Mouse (Mus musculus) gastrocnemius, adult 8-10 months (tissue): ENCODE measurements around the gene Flrt1. TPM values are rescaled to one million over a fixed set of nuclear protein-coding genes. Genes with fewer than 3 reads are reported as not detected.
"Not testable (repeated sequence)": the region's sequence is repeated elsewhere in the genome, so short reads cannot be mapped to it uniquely, and the experiment has no call there.

ENCODE experiments used
- DNase-seq, 2 experiments: peaks; one replicate each; pipeline ENCODE4 v3.0.0; 2022; ENCODE audit warnings: low spot score in 2 of 2
- total RNA-seq, 4 experiments: library from RNA; stranded (reverse); gene quantifications; 2 replicates each; pipeline ENCODE4 v1.2.4; 2022

The Flrt1 gene
- total RNA-seq, 4 experiments from 2014 or later, result 0.83 to 2.9 (median 1.7) TPM

DNA sequence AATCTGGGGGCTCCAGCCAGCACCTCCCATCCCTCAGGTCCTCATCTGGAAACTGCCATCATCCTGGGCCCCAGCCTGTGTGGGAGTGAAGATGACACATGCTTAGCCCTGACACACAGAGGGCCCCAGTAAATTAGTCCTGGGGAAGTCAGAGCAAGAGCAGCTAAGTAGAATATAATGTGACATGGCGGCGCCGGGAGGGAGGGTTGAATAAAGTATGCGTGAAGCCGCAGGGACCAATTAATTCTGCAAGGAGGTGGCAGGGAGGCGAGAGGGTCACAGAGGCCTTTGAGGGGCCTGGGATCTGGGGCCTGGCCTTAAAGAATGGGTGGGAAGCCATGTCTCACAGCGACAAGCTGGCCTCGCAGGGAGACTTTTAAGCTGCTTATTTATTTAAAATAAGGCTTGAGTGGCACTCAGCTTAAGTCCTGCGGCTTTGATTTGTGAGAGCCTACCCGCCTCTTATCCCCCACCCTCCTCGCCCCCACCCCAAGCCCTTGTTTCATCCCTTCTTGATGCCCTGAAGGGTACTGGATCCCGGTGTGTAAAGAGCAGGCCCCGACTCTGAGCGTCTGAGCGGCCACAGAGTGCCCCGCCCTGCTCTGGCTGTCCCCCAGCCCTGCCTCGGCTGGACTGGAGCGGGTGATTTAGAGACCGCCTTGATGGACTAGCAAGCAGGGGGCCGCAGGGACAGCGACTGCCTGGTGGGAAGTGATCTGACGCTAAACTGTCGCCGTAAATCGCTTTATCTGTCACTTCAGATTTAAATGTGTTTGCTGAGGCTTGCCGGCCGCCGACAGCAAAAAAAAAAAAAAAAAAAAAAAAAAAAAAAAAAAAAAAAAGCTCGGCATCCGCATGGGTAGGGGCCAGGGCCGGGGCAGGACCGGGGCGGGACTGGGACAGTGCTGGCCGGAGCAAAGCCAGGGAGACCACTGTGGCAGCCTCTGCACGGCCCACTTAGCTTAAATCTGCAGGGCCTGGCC lies 35.5 kb downstream of the Flrt1 start:
- DNase-seq, result peak in 1 of 2 experiments; percentile 47

DNA sequence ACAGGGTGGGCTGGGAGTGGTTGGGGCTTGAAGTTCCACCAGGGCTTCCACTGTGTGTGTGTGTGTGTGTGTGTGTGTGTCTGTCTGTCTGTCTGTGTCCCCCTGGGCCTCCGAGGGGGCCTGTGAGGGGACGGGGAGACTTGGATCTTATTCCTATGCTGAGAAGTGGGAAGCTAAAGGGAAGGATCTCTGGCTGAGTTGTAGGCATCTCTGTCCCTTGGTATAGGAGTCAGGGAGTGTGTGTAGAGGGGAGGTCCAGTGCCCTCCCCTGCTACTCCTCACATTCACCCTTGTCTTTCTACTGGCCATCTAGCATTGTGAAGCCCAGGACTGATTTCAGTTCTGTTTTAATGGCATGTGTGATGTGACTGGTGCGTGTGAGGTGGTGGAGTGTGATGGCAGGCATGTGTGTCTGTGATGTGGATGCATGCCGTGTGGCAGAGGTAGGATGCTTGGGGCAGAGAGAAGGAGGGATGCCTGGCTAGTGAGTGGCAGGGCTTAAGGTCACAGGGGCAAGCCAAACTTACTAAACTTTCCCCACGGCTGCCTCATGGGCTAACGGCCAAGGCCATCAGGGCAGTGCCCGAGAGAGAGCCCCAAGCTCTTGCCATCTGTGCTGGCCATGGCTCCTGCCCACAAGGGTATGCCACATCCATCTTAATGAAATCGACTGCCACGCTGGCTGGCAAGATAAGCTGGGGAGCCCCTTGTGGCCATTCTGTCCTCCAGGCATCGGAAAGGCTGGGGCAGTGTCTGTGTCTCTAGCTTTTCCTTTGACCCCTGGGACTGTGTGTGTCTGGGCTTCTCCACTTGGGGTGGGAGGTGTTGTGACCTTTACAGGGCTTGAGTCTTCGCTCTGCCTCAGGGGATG lies 36.6 kb downstream of the Flrt1 start:
- DNase-seq, result no peak

- peak; percentile 65 to 66 for DNase-seq
Measured at GRCm38 (mm10) chr19:7068136-7068535, 37.4 kb downstream of the Flrt1 start.

GRCm38 (mm10) chr19:7067344-7068050 lies 38.0 kb downstream of the Flrt1 start:
- DNase-seq, result no peak

GRCm38 (mm10) chr19:7066828-7067342 lies 38.6 kb downstream of the Flrt1 start:
- DNase-seq, result no peak

DNA sequence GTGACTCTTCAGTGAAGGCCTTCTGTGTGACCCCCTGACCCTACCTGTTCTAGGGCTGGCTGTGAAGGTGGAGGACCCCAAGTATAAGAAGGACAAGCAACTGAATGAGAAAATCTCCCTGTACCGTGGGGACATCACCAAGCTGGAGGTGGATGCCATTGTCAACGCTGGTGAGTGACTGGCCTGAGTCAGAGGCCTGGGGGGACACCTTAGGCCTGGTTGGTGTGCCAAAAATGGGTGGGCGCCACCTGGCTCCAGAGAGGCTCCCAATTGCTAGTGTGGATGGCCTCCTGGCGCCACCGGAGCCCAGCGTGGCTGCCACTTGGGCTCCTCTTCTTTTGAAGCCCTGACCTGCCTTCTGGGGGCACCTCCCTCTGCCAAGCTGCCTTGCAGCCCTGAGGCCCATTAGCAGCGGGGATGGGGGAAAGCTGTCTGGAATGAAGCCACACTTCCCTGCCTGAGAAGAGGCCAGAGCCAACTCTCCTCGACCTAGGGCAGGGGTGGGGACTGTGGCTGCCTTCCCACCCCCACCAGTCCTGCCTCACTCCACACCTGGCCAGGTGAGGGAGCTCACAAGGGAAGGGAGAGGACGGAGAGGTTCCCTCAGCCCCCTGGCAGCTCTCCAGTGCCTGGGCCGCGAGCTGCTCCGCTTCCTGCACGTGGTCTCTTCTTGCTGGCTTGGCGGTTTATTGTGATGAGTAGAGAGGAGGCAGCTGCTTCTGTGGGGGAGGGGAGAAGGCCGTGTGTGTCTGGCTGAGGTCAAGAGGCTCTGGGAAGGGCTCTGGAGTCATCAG lies 39.3 kb downstream of the Flrt1 start:
- peak in 1 of 2 experiments; percentile 34 for DNase-seq

- DNase-seq, result peak; percentile 60 to 64
Measured at GRCm38 (mm10) chr19:7064571-7064970, 41.0 kb downstream of the Flrt1 start.

DNA sequence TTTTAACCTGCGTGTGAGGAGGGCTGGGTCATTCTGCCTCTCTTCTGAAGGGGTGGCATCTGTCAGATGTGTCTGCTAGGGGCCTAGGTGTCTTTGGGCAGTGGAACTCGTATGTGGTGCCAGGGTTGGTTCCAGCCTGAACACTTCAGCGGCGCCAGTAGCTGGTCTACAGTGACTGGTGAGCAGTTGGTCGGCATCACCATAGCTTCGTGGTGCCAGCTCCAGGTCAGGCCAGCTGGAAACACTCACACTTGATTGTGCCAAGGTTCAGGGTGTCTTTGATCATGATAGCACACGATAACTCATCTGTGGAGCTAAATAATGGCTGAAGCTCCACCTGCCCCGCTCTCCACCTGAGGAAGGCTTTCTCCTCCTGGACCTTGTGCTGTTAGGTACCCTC lies 42.6 kb downstream of the Flrt1 start:
- DNase-seq, result peak in 1 of 2 experiments; percentile 55

- DNase-seq, result no peak
Measured at GRCm38 (mm10) chr19:7062110-7062509, 43.4 kb downstream of the Flrt1 start.

GRCm38 (mm10) chr19:7058541-7058940 lies 47.0 kb downstream of the Flrt1 start:
- no peak for DNase-seq

DNA sequence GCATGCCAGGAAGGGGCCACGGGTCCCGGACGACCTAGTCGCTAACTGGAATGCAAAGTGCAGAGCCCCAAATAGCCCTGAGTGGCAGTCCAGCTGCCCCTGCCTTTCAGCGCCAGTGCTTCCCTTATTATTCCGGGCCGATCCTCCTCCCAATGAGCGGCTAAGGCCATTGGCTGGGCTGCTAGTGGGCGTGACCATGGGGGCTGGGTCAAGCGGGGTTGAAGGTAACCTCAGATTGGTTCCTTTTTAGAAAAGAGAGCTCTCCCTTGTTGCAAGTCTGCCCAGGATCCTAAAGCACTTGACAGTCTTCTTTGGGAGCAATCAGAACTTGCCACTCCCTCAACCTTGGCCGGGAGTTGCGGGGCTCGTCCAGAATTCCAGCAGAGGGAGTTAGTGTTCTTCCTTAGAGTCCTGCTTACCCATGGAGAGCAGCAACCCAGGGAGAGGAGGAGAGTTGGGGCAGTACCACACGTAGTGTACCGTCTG lies 47.8 kb downstream of the Flrt1 start:
- peak; percentile 79 to 89 for DNase-seq

GRCm38 (mm10) chr19:7057126-7057721 lies 48.3 kb downstream of the Flrt1 start:
- DNase-seq, result no peak

GRCm38 (mm10) chr19:7056248-7057087 lies 49.1 kb downstream of the Flrt1 start, which contains the start of gene Macrod1:
Gene Macrod1, plus strand, starts transcription at chr19:7056810.
- peak; percentile 84 to 93 for DNase-seq

- DNase-seq, result peak in 1 of 2 experiments; percentile 44
Measured at GRCm38 (mm10) chr19:7055173-7055572, 50.4 kb downstream of the Flrt1 start.

GRCm38 (mm10) chr19:7054772-7055171 lies 50.8 kb downstream of the Flrt1 start:
- DNase-seq, result peak in 1 of 2 experiments; percentile 40

GRCm38 (mm10) chr19:7053382-7053781 lies 52.1 kb downstream of the Flrt1 start:
- not testable (repeated sequence) for DNase-seq

- DNase-seq, result no peak
Measured at GRCm38 (mm10) chr19:7044706-7045105, 60.8 kb downstream of the Flrt1 start.

DNA sequence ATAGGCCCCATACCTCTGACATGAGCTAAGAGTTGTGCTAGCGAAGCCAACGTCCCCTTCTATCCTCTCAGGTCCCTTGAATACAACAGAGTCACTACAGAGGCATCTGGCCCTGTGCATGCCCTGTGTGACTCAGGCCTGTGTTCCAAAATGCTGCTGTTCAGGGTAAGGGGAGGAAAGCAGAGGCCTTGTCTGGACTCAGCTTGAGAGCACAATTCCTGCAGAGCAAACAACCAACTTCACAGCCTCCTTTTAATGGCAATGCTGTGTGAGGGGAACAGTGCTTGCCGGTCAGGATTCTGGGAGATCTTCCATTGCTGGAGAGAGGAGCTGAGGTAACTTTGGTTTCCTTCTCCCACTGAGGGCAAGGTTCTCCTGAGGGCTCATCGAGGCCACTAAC lies 61.2 kb downstream of the Flrt1 start:
- no peak for DNase-seq
